Mouse (Mus musculus): ENCODE results near the gene Rragc.

DNA sequence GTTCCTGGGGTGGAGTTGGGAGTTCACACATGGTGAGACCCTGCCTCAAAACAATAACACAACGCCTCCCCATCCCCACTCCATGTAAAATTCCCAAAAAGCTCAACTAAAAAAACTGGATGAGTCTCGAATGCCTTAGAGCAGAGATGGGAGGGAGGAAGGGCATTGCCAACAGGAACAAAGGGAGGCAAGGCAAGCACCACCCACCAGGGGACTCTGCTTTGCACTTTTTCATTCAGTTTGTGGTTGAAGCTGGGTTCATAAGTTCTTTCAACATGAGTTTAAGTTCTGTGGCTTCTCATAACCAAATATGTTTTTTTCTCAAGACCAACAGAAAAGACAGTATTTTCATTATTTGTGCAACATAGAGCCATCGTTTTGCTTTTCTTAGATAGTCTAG, 13.8 kb upstream of the Rragc start:
- TF ChIP-seq CTCF (IDR thresholded peaks at IDR 0.05; ENCODE audit: extremely low read depth, insufficient read depth, insufficient read length, insufficient replicate concordance), result no peak
- no peak for TF ChIP-seq POLR2A (IDR thresholded peaks at IDR 0.05; ENCODE audit: low read depth, low read length)

Measured in spleen, adult 2 months (tissue).